8 mouse cellular contexts compared by ENCODE assay signal in the genomic region with DNA sequence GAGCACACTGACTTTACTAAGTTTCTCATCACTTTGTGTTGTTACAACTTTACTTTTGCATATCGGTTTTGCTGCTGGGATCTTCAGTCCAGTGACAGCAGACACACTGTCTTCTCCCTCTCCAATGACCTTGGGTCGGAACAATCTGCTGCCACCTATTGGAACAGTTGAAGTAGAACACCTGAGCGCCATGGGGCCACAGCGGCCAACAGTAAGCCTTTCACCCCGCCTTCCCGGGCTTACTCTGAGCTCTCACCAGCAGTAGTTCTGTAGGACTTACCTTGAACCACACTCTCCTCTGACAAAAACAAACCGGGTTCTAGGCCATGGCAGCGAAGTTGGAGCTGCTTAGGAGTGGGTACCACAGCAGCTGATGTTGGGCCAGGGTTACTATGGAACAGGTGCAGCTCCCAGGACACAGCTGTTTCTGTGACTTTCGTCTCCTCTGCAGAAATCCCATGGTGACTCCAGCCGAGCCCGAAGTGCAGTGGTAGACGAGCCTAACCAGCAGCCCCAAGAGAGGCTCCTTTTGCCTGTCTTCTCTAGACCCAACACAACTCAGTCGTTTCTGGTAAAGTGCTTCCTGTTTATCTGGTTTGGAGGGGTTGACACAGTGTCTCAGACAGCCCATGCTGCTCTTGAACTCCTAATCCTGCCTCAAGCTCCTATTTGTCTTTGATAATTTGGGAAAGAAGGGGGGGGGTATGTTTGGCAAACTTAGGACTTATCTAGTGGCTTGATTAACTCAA. TPM values are rescaled to one million over a fixed set of nuclear protein-coding genes. Genes with fewer than 3 reads are reported as not detected.
A peak's percentile ranks its signal among the peaks of the same experiment; 100 is the strongest.
DNase-seq lines count a peak whose midpoint lies in the region; ATAC-seq lines count a peak whose summit lies in the region.

No protein-coding gene starts in this region.

- H3K9me3 ChIP-seq in heart, embryonic 12.5 days (replicated peaks) = no peaks in the 10 kb centered on the region
- no peaks in the 10 kb centered on the region for H3K9me3 ChIP-seq in midbrain, embryonic 11.5 days (ENCODE audit: control insufficient read depth, low read length)

- peaks cover 42% of the 10 kb centered on the region for H3K36me3 ChIP-seq in heart, embryonic 12.5 days
- peaks cover 8% of the 10 kb centered on the region for H3K36me3 ChIP-seq in midbrain, embryonic 11.5 days (ENCODE audit: control insufficient read depth, insufficient read depth, low read length)

- peak; percentile 64 for ATAC-seq in heart, embryonic 12.5 days (ENCODE audit: insufficient number of reproducible peaks, low FRiP score)
- ATAC-seq in midbrain, embryonic 11.5 days (ENCODE audit: low FRiP score) = 0 out of 2 replicates have a peak, but pooled peaks have one; percentile 35

- no peak overlapping the region for H3K9ac ChIP-seq in heart, embryonic 12.5 days
- H3K9ac ChIP-seq in midbrain, embryonic 11.5 days (ENCODE audit: low read length) = no peak overlapping the region

- peak; percentile 16 for DNase-seq in 3T3-L1 (ENCODE audit: low read depth, low spot score)
- peak; percentile 59 to 68 for DNase-seq in CD8-positive naive resting alpha-beta T cell, adult 2 months (ENCODE audit: low read depth in 2 of 2, low spot score in 2 of 2)
- DNase-seq in cerebellum, adult 9-10 months = peak; percentile 43
- peak; percentile 64 to 72 for DNase-seq in kidney, postnatal 36 days
- DNase-seq in midbrain, embryonic 11.5 days (ENCODE audit: low spot score, missing footprints) = peak; percentile 83
- DNase-seq in thymus, adult 18-20 months = peak; percentile 28 to 49
- no peak for DNase-seq in layer of hippocampus, postnatal 14 days (ENCODE audit: low spot score in 2 of 2)

- H3K27me3 ChIP-seq in heart, embryonic 12.5 days (replicated peaks) = no peaks in the 10 kb centered on the region
- no peaks in the 10 kb centered on the region for H3K27me3 ChIP-seq in midbrain, embryonic 11.5 days (ENCODE audit: control insufficient read depth, insufficient read depth, low read length)

- WGBS in heart, embryonic 12.5 days = 31% methylated on average over 13 of the region's 13 CpGs
- 47% methylated on average over 13 of the region's 13 CpGs for WGBS in midbrain, embryonic 11.5 days

- H3K27ac ChIP-seq in heart, embryonic 12.5 days (ENCODE audit: poor library complexity, severe bottlenecking) = no peak overlapping the region
- H3K27ac ChIP-seq in midbrain, embryonic 11.5 days (ENCODE audit: low read depth, low read length) = no peak overlapping the region

- H3K4me1 ChIP-seq in heart, embryonic 12.5 days (replicated peaks) = peaks cover 19% of the 10 kb centered on the region
- H3K4me1 ChIP-seq in midbrain, embryonic 11.5 days (ENCODE audit: control insufficient read depth, insufficient read depth, low read length) = no peaks in the 10 kb centered on the region

- no peak overlapping the region for H3K4me3 ChIP-seq in heart, embryonic 12.5 days
- no peak overlapping the region for H3K4me3 ChIP-seq in midbrain, embryonic 11.5 days (ENCODE audit: low read depth, low read length)

- no peak overlapping the region for H3K4me2 ChIP-seq in heart, embryonic 12.5 days
- no peak overlapping the region for H3K4me2 ChIP-seq in midbrain, embryonic 11.5 days

RNA-seq across cellular contexts. Expression of a gene that starts 10.2 kb away (rescaled TPM):
- 97.6 and 99.1 TPM in 2 replicates for polyA plus RNA-seq in heart, embryonic 12.5 days (2016; fragmentation: Nextera tagmentation; extraction: Ambion mirVana)
- polyA plus RNA-seq in midbrain, embryonic 11.5 days (2014; fragmentation: Nextera tagmentation; extraction: Ambion mirVana) = 276 and 296 TPM in 2 replicates
- total RNA-seq in layer of hippocampus, postnatal 14 days (2021) = 10 to 100 TPM; 21.9 to 22.4 TPM

RNA-seq across cellular contexts. Expression of a gene that starts 14.9 kb away (rescaled TPM):
- 87.0 and 88.7 TPM in 2 replicates for polyA plus RNA-seq in heart, embryonic 12.5 days (2016; fragmentation: Nextera tagmentation; extraction: Ambion mirVana)
- 71.8 and 73.0 TPM in 2 replicates for polyA plus RNA-seq in midbrain, embryonic 11.5 days (2014; fragmentation: Nextera tagmentation; extraction: Ambion mirVana)
- 10 to 100 TPM; 33.3 to 36.5 TPM for total RNA-seq in layer of hippocampus, postnatal 14 days (2021)

RNA-seq across cellular contexts. Expression of a gene that starts 30.5 kb away (rescaled TPM):
- polyA plus RNA-seq in heart, embryonic 12.5 days (2016; fragmentation: Nextera tagmentation; extraction: Ambion mirVana) = 25.7 and 29.2 TPM in 2 replicates
- 53.8 and 58.9 TPM in 2 replicates for polyA plus RNA-seq in midbrain, embryonic 11.5 days (2014; fragmentation: Nextera tagmentation; extraction: Ambion mirVana)
- total RNA-seq in layer of hippocampus, postnatal 14 days (2021) = 10 to 100 TPM; 44.3 to 45.5 TPM

RNA-seq across cellular contexts. Expression of a gene that starts 30.6 kb away (rescaled TPM):
- polyA plus RNA-seq in heart, embryonic 12.5 days (2016; fragmentation: Nextera tagmentation; extraction: Ambion mirVana) = 37.4 and 37.5 TPM in 2 replicates
- polyA plus RNA-seq in midbrain, embryonic 11.5 days (2014; fragmentation: Nextera tagmentation; extraction: Ambion mirVana) = 73.3 and 74.8 TPM in 2 replicates
- 10 to 100 TPM; 27.9 to 32.8 TPM for total RNA-seq in layer of hippocampus, postnatal 14 days (2021)

Comparison
In these comparisons a context has a peak if more than half of its experiments do, and no peak if none do; other contexts are left out.
1. DNase-seq: peak in 3T3-L1 (single experiment), CD8-positive naive resting alpha-beta T cell, adult 2 months (2 of 2), cerebellum, adult 9-10 months (single experiment), kidney, postnatal 36 days (2 of 2), midbrain, embryonic 11.5 days (single experiment) and thymus, adult 18-20 months (2 of 2); none in layer of hippocampus, postnatal 14 days (0 of 2).